Mouse (Mus musculus): Measurements from ENCODE around the gene Ptgfrn. TPM values are rescaled to one million over a fixed set of nuclear protein-coding genes. Genes with fewer than 3 reads are reported as not detected.

The Ptgfrn gene
- polyA plus RNA-seq, 1 experiment from 2014 or later, result 5.6 TPM

- Histone ChIP-seq H3K27me3 (ENCODE audit: insufficient read depth, poor library complexity, severe bottlenecking) (no peaks in the 10 kb centered on the region), H3K4me3 (no peak overlapping the region), H3K27ac (no peak overlapping the region), H3K36me3 (no peaks in the 10 kb centered on the region; the same call in 1 of the 2 replicates), H3K4me1 (peaks cover 27% of the 10 kb centered on the region), H3K9me3 (no peaks in the 10 kb centered on the region)
- WGBS, result 93% methylated on average over 7 of the region's 7 CpGs
- DNase-seq (ENCODE audit: low spot score), result no peak
These were observed 94.0 kb downstream of the Ptgfrn start for GRCm38 (mm10) chr3:101016050-101016449.

GRCm38 (mm10) chr3:101015254-101015653 lies 94.8 kb downstream of the Ptgfrn start:
- H3K36me3 ChIP-seq, result no peaks in the 10 kb centered on the region; the same call in 1 of the 2 replicates
- 0 out of 2 replicates have a peak overlapping the region, but pooled peaks have one; percentile 3 for H3K27ac ChIP-seq
- peaks cover 26% of the 10 kb centered on the region for H3K4me1 ChIP-seq
- H3K27me3 ChIP-seq (ENCODE audit: insufficient read depth, poor library complexity, severe bottlenecking), result no peaks in the 10 kb centered on the region
- whole genome bisulfite sequencing, result 43% methylated on average over 4 of the region's 4 CpGs
- no peak overlapping the region for H3K4me3 ChIP-seq
- no peak for DNase-seq (ENCODE audit: low spot score)
- H3K9me3 ChIP-seq, result no peaks in the 10 kb centered on the region

GRCm38 (mm10) chr3:101013536-101013935 lies 96.5 kb downstream of the Ptgfrn start:
- Histone ChIP-seq H3K4me1 (peaks cover 26% of the 10 kb centered on the region), H3K36me3 (no peaks in the 10 kb centered on the region; the same call in 1 of the 2 replicates), H3K9me3 (no peaks in the 10 kb centered on the region), H3K27me3 (ENCODE audit: insufficient read depth, poor library complexity, severe bottlenecking) (no peaks in the 10 kb centered on the region), H3K4me3 (no peak overlapping the region), H3K27ac (no peak overlapping the region)
- no peak for DNase-seq (ENCODE audit: low spot score)
- 82% methylated on average over 3 of the region's 3 CpGs for WGBS

GRCm38 (mm10) chr3:101013005-101013404 lies 97.1 kb downstream of the Ptgfrn start:
- 91% methylated on average over 10 of the region's 10 CpGs for WGBS
- DNase-seq (ENCODE audit: low spot score), result no peak

GRCm38 (mm10) chr3:101012597-101012996 lies 97.5 kb downstream of the Ptgfrn start:
- Histone ChIP-seq H3K4me1 (peaks cover 26% of the 10 kb centered on the region), H3K4me3 (no peak overlapping the region), H3K9me3 (no peaks in the 10 kb centered on the region), H3K27ac (peak overlapping the region; percentile 62), H3K27me3 (ENCODE audit: insufficient read depth, poor library complexity, severe bottlenecking) (no peaks in the 10 kb centered on the region), H3K36me3 (no peaks in the 10 kb centered on the region; the same call in 1 of the 2 replicates)
- DNase-seq (ENCODE audit: low spot score), result no peak
- 87% methylated on average over 8 of the region's 8 CpGs for WGBS

More at GRCm38 (mm10) chr3:101013005-101013404, 97.1 kb downstream of the Ptgfrn start:
- H3K27ac ChIP-seq, result peak overlapping the region; percentile 25; the same call in 1 of the 2 replicates
- H3K27me3 ChIP-seq (ENCODE audit: insufficient read depth, poor library complexity, severe bottlenecking), result no peaks in the 10 kb centered on the region
- H3K4me1 ChIP-seq, result peaks cover 26% of the 10 kb centered on the region
- no peak overlapping the region for H3K4me3 ChIP-seq
- H3K36me3 ChIP-seq, result no peaks in the 10 kb centered on the region; the same call in 1 of the 2 replicates
- H3K9me3 ChIP-seq, result no peaks in the 10 kb centered on the region

- H3K4me3 ChIP-seq, result no peak overlapping the region
- no peaks in the 10 kb centered on the region for H3K9me3 ChIP-seq
- H3K27ac ChIP-seq, result peak overlapping the region; percentile 62
- no peaks in the 10 kb centered on the region for H3K27me3 ChIP-seq (ENCODE audit: insufficient read depth, poor library complexity, severe bottlenecking)
- no peak for DNase-seq (ENCODE audit: low spot score)
- H3K4me1 ChIP-seq, result peaks cover 30% of the 10 kb centered on the region
- WGBS, result 46% methylated on average over 10 of the region's 10 CpGs
- no peaks in the 10 kb centered on the region; the same call in 1 of the 2 replicates for H3K36me3 ChIP-seq
These were observed 97.9 kb downstream of the Ptgfrn start for GRCm38 (mm10) chr3:101012131-101012571.

GRCm38 (mm10) chr3:101011203-101011600 lies 98.9 kb downstream of the Ptgfrn start:
- Histone ChIP-seq H3K4me1 (peaks cover 28% of the 10 kb centered on the region), H3K36me3 (no peaks in the 10 kb centered on the region; the same call in 1 of the 2 replicates), H3K27ac (no peak overlapping the region), H3K4me3 (no peak overlapping the region), H3K27me3 (ENCODE audit: insufficient read depth, poor library complexity, severe bottlenecking) (no peaks in the 10 kb centered on the region), H3K9me3 (no peaks in the 10 kb centered on the region)
- no peak for DNase-seq (ENCODE audit: low spot score)
- WGBS, result 74% methylated on average over 5 of the region's 5 CpGs

GRCm38 (mm10) chr3:101010589-101011202 lies 99.4 kb downstream of the Ptgfrn start:
- no peak for DNase-seq (ENCODE audit: low spot score)
- Histone ChIP-seq H3K36me3 (no peaks in the 10 kb centered on the region; the same call in 1 of the 2 replicates), H3K27ac (no peak overlapping the region), H3K4me1 (peaks cover 27% of the 10 kb centered on the region), H3K27me3 (ENCODE audit: insufficient read depth, poor library complexity, severe bottlenecking) (no peaks in the 10 kb centered on the region), H3K9me3 (no peaks in the 10 kb centered on the region), H3K4me3 (no peak overlapping the region)
- WGBS, result 93% methylated on average over 4 of the region's 4 CpGs

GRCm38 (mm10) chr3:101007112-101007782 lies 102.8 kb downstream of the Ptgfrn start:
- peaks cover 8% of the 10 kb centered on the region; the same call in 1 of the 2 replicates for H3K36me3 ChIP-seq
- H3K9me3 ChIP-seq, result no peaks in the 10 kb centered on the region
- no peak for DNase-seq (ENCODE audit: low spot score)
- WGBS, result 53% methylated on average over 5 of the region's 5 CpGs
- peaks cover 14% of the 10 kb centered on the region for H3K4me1 ChIP-seq
- H3K4me3 ChIP-seq, result no peak overlapping the region
- H3K27me3 ChIP-seq (ENCODE audit: insufficient read depth, poor library complexity, severe bottlenecking), result no peaks in the 10 kb centered on the region
- no peak overlapping the region for H3K27ac ChIP-seq

- Histone ChIP-seq H3K36me3 (0 out of 2 replicates have a peak, but pooled peaks cover 8% of the 10 kb centered on the region), H3K9me3 (no peaks in the 10 kb centered on the region), H3K27me3 (ENCODE audit: insufficient read depth, poor library complexity, severe bottlenecking) (no peaks in the 10 kb centered on the region), H3K27ac (no peak overlapping the region), H3K4me1 (peaks cover 9% of the 10 kb centered on the region; the same call in 1 of the 2 replicates), H3K4me3 (no peak overlapping the region)
- no peak for DNase-seq (ENCODE audit: low spot score)
- WGBS, result 68% methylated on average over 6 of the region's 6 CpGs
These were observed 104.7 kb downstream of the Ptgfrn start for GRCm38 (mm10) chr3:101005392-101005791.

- no peaks in the 10 kb centered on the region for H3K9me3 ChIP-seq
- no peak overlapping the region for H3K27ac ChIP-seq
- no peaks in the 10 kb centered on the region for H3K27me3 ChIP-seq (ENCODE audit: insufficient read depth, poor library complexity, severe bottlenecking)
- peaks cover 9% of the 10 kb centered on the region; the same call in 1 of the 2 replicates for H3K4me1 ChIP-seq
- no peak overlapping the region for H3K4me3 ChIP-seq
- H3K36me3 ChIP-seq, result 0 out of 2 replicates have a peak, but pooled peaks cover 8% of the 10 kb centered on the region
- 83% methylated on average over 15 of the region's 15 CpGs for WGBS
- DNase-seq (ENCODE audit: low spot score), result no peak
These were observed 106.3 kb downstream of the Ptgfrn start for GRCm38 (mm10) chr3:101003575-101004356.

- no peak overlapping the region for H3K4me3 ChIP-seq
- WGBS, result 24% methylated on average over 2 of the region's 2 CpGs
- peaks cover 15% of the 10 kb centered on the region; the same call in 1 of the 2 replicates for H3K4me1 ChIP-seq
- H3K9me3 ChIP-seq, result no peaks in the 10 kb centered on the region
- H3K27ac ChIP-seq, result no peak overlapping the region
- 0 out of 2 replicates have a peak, but pooled peaks cover 8% of the 10 kb centered on the region for H3K36me3 ChIP-seq
- H3K27me3 ChIP-seq (ENCODE audit: insufficient read depth, poor library complexity, severe bottlenecking), result no peaks in the 10 kb centered on the region
- DNase-seq (ENCODE audit: low spot score), result no peak
These were observed 110.3 kb downstream of the Ptgfrn start for GRCm38 (mm10) chr3:100999732-101000131.
